Mouse (Mus musculus): ENCODE measurements at regions not wholly inside any gene's neighbourhood (a gene's known extent, or its start where the extent isn't known, plus 50 kb on each side); places are given as distances from the start of the nearest gene placed in this dataset.

- no peak for TF ChIP-seq CTCF (IDR thresholded peaks at IDR 0.05; ENCODE audit: control insufficient read depth, insufficient read depth, insufficient replicate concordance, low read depth, low read length)
- no peak for TF ChIP-seq POLR2A (IDR thresholded peaks at IDR 0.05; ENCODE audit: control insufficient read depth, low read depth, low read length)
These were observed 130.2 kb downstream of the Gm9817 start for GRCm38 (mm10) chr13:45208540-45209197.

Data from testis, adult 2 months (tissue).